Mouse (Mus musculus) retina, postnatal 1 day (tissue): ENCODE data around the gene Tab2.
A peak's percentile ranks its signal among the peaks of the same experiment; 100 is the strongest.

Experiments
- DNase-seq: peaks from one replicate; pipeline ENCODE4 v3.0.0-alpha.2; 2012

Tab2 gene

GRCm38 (mm10) chr10:7956228-7957001 is at the start of gene Tab2:
Tab2 (minus strand) TSS chr10:7956230.
- DNase-seq: peak; percentile 97

GRCm38 (mm10) chr10:7992258-7992919 is 36.4 kb upstream of the Tab2 start:
- no peak for DNase-seq

- no peak for DNase-seq
Observed at GRCm38 (mm10) chr10:7991596-7991995, 35.6 kb upstream of the Tab2 start.

- no peak for DNase-seq
Observed at GRCm38 (mm10) chr10:7987521-7987920, 31.5 kb upstream of the Tab2 start.

- no peak for DNase-seq
Observed at GRCm38 (mm10) chr10:7976462-7976861, 20.4 kb upstream of the Tab2 start.

- DNase-seq: no peak
Observed at GRCm38 (mm10) chr10:7968747-7969280, 12.8 kb upstream of the Tab2 start.

GRCm38 (mm10) chr10:7967096-7967495 is 11.1 kb upstream of the Tab2 start:
- DNase-seq: no peak

GRCm38 (mm10) chr10:7959073-7959472 is 3.0 kb upstream of the Tab2 start:
- DNase-seq: no peak

GRCm38 (mm10) chr10:7955634-7956121 is 352 bp downstream of the Tab2 start:
- peak; percentile 78 for DNase-seq

- DNase-seq: peak; percentile 56
Observed at GRCm38 (mm10) chr10:7954989-7955633, 919 bp downstream of the Tab2 start.

GRCm38 (mm10) chr10:7954627-7954988 is 1.4 kb downstream of the Tab2 start:
- DNase-seq: peak; percentile 13

- DNase-seq: no peak
Observed at GRCm38 (mm10) chr10:7943006-7943405, 13.0 kb downstream of the Tab2 start.

- no peak for DNase-seq
Observed at GRCm38 (mm10) chr10:7936556-7937192, 19.4 kb downstream of the Tab2 start.

GRCm38 (mm10) chr10:7932958-7933357 is 23.1 kb downstream of the Tab2 start:
- DNase-seq: no peak

- no peak for DNase-seq
Observed at GRCm38 (mm10) chr10:7928996-7929395, 27.0 kb downstream of the Tab2 start.

- no peak for DNase-seq
Observed at GRCm38 (mm10) chr10:7925481-7925880, 30.5 kb downstream of the Tab2 start.

- no peak for DNase-seq
Observed at GRCm38 (mm10) chr10:7923433-7923832, 32.6 kb downstream of the Tab2 start.

- peak; percentile 34 for DNase-seq
Observed at GRCm38 (mm10) chr10:7911268-7911667, 44.8 kb downstream of the Tab2 start.

- DNase-seq: no peak
Observed at GRCm38 (mm10) chr10:7907151-7907550, 48.9 kb downstream of the Tab2 start.

- DNase-seq: no peak
Observed at GRCm38 (mm10) chr10:7904157-7904556, 51.9 kb downstream of the Tab2 start.

- no peak for DNase-seq
Observed at GRCm38 (mm10) chr10:7900719-7901627, 55.1 kb downstream of the Tab2 start.
